Mouse (Mus musculus): Measurements from ENCODE around the gene Cd80. TPM values are rescaled to one million over a fixed set of nuclear protein-coding genes. Genes with fewer than 3 reads are reported as not detected.

The Cd80 gene
- total and polyA plus RNA-seq, 3 experiments = 0.04 to 0.38 TPM; not detected in 1

DNA sequence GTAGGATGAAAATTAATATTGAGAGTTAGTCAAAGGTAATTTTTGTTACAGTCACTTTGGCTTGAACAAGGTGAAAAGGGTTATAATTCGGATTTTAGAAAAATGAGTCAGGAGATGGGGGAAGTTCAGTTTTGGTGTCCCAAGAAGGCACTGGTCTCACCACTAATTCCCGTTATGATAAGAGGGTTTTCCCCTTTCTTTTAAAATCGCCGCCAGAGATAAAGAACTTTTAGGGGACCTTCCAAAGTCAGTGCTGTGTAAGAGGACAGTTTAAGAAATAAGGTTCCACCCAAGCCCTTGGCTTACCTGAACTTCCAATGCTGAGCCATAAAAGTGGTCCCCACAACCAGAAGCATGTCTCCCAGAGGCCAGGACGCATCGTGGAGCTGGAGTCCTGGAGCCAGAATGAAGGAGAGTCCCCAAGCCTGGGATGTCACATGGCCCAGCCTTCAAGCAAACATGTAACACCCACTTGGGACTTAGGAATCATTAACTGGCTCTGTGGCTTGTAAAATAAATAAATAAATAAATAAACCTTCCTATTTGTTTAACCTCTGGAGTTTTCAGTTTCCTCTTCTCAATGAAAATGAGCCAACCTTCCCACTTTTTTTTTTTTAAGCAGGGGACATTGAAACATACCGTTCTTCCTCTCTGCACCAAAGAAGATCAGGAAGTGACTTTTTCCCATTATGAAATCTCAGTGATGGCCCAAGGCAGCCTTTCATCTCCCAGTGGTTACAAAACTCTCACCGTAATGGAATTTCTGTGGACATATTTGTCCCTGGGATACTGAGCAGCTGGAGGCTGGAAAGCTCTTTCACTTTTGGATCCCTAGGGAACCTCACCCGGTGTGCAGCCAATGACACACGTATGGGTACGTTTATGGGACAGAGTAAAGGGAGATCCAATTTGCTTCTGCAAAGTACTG is 22.6 kb upstream of the Cd80 start, which contains the start of gene Pla1a:
Gene Pla1a, minus strand, starts transcription at position 648 of the 928 bp plus-strand sequence.
- no peaks in the 10 kb centered on the region for H3K27me3 ChIP-seq (ENCODE audit: control insufficient read depth in 1 of 2, insufficient read depth in 2 of 2, low read length in 2 of 2)
- H3K27ac ChIP-seq (ENCODE audit: control insufficient read depth, low read depth, low read length) = no peak within 1 kb of the TSS
- no peak for DNase-seq (ENCODE audit: low read depth, low spot score)
- no peaks in the 10 kb centered on the region for H3K9me3 ChIP-seq (replicated peaks; ENCODE audit: insufficient read depth, low read length)
- H3K4me3 ChIP-seq (ENCODE audit: control insufficient read depth in 1 of 2, insufficient read depth in 1 of 2, low read depth in 2 of 2, low read length in 2 of 2) = no peak within 1 kb of the TSS
- H3K79me2 ChIP-seq (ENCODE audit: control insufficient read depth, insufficient read depth, low read length, poor library complexity) = no peaks in the 10 kb centered on the region
- H3K36me3 ChIP-seq (ENCODE audit: control insufficient read depth in 1 of 2, insufficient read depth in 2 of 2, low read length in 2 of 2) = peaks cover 0 to 14% of the 10 kb centered on the region in 2 experiments; a peak in 2 of 4 replicates
- 0 out of 2 replicates have a peak, but pooled peaks have one; percentile 11 for TF ChIP-seq GATA1 (IDR thresholded peaks at IDR 0.05; ENCODE audit: low read depth, low read length)
- no peak for TF ChIP-seq MAFK (IDR thresholded peaks at IDR 0.05; ENCODE audit: borderline replicate concordance, low read depth, low read length)
- TF ChIP-seq GABPA (IDR thresholded peaks at IDR 0.05; ENCODE audit: low read depth, low read length) = no peak
- TF ChIP-seq USF1 (IDR thresholded peaks at IDR 0.05; ENCODE audit: low read depth, low read length) = no peak
- TF ChIP-seq JUND (IDR thresholded peaks at IDR 0.05; ENCODE audit: low read depth, low read length) = no peak
- TF ChIP-seq CHD2 (IDR thresholded peaks at IDR 0.05; ENCODE audit: low read length) = no peak
- TF ChIP-seq TCF12 (IDR thresholded peaks at IDR 0.05; ENCODE audit: low read depth, low read length) = no peak
- TF ChIP-seq MEF2A (IDR thresholded peaks at IDR 0.05; ENCODE audit: extremely low read depth, insufficient replicate concordance, low read depth, low read length, poor library complexity, severe bottlenecking) = no peak
- peaks cover 0 to 27% of the 10 kb centered on the region in 2 experiments; a peak in 3 of 4 replicates for H3K4me1 ChIP-seq (ENCODE audit: control insufficient read depth in 1 of 2, insufficient read depth in 2 of 2, low read length in 2 of 2)
- H3K9ac ChIP-seq (ENCODE audit: control insufficient read depth, low read depth, low read length, poor library complexity, severe bottlenecking) = no peak within 1 kb of the TSS; the same call in 1 of the 2 replicates

DNA sequence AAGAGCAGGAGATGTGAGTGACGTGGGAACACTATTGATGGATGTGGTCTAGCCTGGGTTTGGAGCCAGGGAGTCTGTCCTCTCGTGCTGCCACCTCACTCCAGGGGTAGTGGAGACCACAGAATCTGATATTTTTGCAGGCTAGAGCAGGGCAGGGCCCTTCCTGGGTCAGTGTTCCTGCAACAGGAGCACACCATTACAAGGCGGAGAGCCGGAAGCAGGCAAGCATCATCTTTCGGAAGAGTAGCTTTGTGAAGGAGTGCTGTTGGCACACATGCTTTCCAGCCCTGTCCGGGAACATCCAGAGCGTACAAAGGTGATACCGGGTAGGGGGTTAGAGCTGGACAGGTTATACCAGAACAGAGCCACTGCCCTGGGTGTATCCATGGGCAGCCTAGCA is 21.8 kb upstream of the Cd80 start:
- Histone ChIP-seq H3K27ac (ENCODE audit: control insufficient read depth, low read depth, low read length) (no peak overlapping the region), H3K9me3 (replicated peaks; ENCODE audit: insufficient read depth, low read length) (no peaks in the 10 kb centered on the region), H3K9ac (ENCODE audit: control insufficient read depth, low read depth, low read length, poor library complexity, severe bottlenecking) (no peak overlapping the region), H3K27me3 (ENCODE audit: control insufficient read depth in 1 of 2, insufficient read depth in 2 of 2, low read length in 2 of 2) (no peaks in the 10 kb centered on the region), H3K79me2 (ENCODE audit: control insufficient read depth, insufficient read depth, low read length, poor library complexity) (no peaks in the 10 kb centered on the region), H3K36me3 (ENCODE audit: control insufficient read depth in 1 of 2, insufficient read depth in 2 of 2, low read length in 2 of 2) (peaks cover 0 to 14% of the 10 kb centered on the region in 2 experiments; a peak in 2 of 4 replicates), H3K4me3 (ENCODE audit: control insufficient read depth in 1 of 2, insufficient read depth in 1 of 2, low read depth in 2 of 2, low read length in 2 of 2) (no peak overlapping the region), H3K4me1 (ENCODE audit: control insufficient read depth in 1 of 2, insufficient read depth in 2 of 2, low read length in 2 of 2) (peaks cover 0 to 27% of the 10 kb centered on the region in 2 experiments; a peak in 3 of 4 replicates)
- TF ChIP-seq MAZ (IDR thresholded peaks at IDR 0.05; ENCODE audit: low read depth, low read length) = no peak
- no peak for TF ChIP-seq POLR2AphosphoS2 (IDR thresholded peaks at IDR 0.05; ENCODE audit: low read length)
- TF ChIP-seq ZMIZ1 (IDR thresholded peaks at IDR 0.05; ENCODE audit: low read depth, low read length) = no peak
- no peak for TF ChIP-seq ZNF384 (IDR thresholded peaks at IDR 0.05; ENCODE audit: low read depth, low read length)
- TF ChIP-seq HCFC1 (IDR thresholded peaks at IDR 0.05; ENCODE audit: low read depth, low read length) = no peak
- TF ChIP-seq CHD2 (IDR thresholded peaks at IDR 0.05; ENCODE audit: low read length) = no peak
- TF ChIP-seq RCOR1 (IDR thresholded peaks at IDR 0.05; ENCODE audit: low read depth, low read length) = no peak
- TF ChIP-seq GATA1 (IDR thresholded peaks at IDR 0.05; ENCODE audit: low read depth, low read length) = no peak
- TF ChIP-seq ZKSCAN1 (IDR thresholded peaks at IDR 0.05; ENCODE audit: low read depth, low read length) = no peak
- TF ChIP-seq KAT2A (conservative IDR thresholded peaks at IDR 0.05; ENCODE audit: low read depth, low read length) = no peak
- TF ChIP-seq MEF2A (IDR thresholded peaks at IDR 0.05; ENCODE audit: extremely low read depth, insufficient replicate concordance, low read depth, low read length, poor library complexity, severe bottlenecking) = no peak
- no peak for TF ChIP-seq MXI1 (IDR thresholded peaks at IDR 0.05; ENCODE audit: low read depth, low read length)
- no peak for TF ChIP-seq SIN3A (IDR thresholded peaks at IDR 0.05; ENCODE audit: low read length)
- no peak for TF ChIP-seq MAX (IDR thresholded peaks at IDR 0.05; ENCODE audit: low read length)
- no peak for TF ChIP-seq CHD1 (IDR thresholded peaks at IDR 0.05; ENCODE audit: low read depth, low read length)
- TF ChIP-seq TBP (IDR thresholded peaks at IDR 0.05; ENCODE audit: low read depth, low read length) = no peak
- TF ChIP-seq SMC3 (IDR thresholded peaks at IDR 0.05; ENCODE audit: low read depth, low read length) = no peak
- TF ChIP-seq UBTF (IDR thresholded peaks at IDR 0.05; ENCODE audit: borderline replicate concordance, insufficient read depth, low read depth, low read length) = no peak
- DNase-seq (ENCODE audit: low read depth, low spot score) = no peak
